ENCODE assay signal across 8 mouse cellular contexts in the genomic region with DNA sequence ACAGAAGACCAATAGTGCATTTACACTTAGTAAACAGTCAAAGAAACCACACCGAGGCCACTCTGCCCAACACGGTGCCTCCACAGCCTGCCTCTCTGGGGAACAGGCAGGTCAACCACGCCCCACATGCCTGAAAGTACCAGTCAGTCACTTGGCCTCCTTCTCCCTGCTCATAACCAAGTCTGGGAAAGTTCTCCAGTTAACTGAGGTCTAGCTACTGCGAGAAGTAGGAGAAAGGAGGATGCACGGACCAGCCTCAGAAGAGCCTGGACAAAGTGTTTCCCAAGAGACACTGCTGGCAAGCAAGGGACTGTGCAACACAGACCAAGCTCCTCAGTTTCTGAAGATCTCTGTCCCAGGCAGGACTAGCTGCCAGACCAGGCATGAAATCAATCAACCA. TPM values are rescaled to one million over a fixed set of nuclear protein-coding genes. Genes with fewer than 3 reads are reported as not detected.
DNase-seq lines count a peak whose midpoint lies in the region; ATAC-seq and TF ChIP-seq lines count a peak whose summit lies in the region.

No protein-coding gene starts in this region.

- peaks cover 54% of the 10 kb centered on the region for H3K4me1 ChIP-seq in forebrain, embryonic 15.5 days
- peaks cover 26% of the 10 kb centered on the region for H3K4me1 ChIP-seq in hindbrain, postnatal 0 days (ENCODE audit: insufficient read depth, low read length)
- peaks cover 71% of the 10 kb centered on the region for H3K4me1 ChIP-seq in liver, embryonic 13.5 days (replicated peaks)

- no peaks in the 10 kb centered on the region for H3K27me3 ChIP-seq in forebrain, embryonic 15.5 days
- H3K27me3 ChIP-seq in hindbrain, postnatal 0 days (ENCODE audit: insufficient read depth, low read length), result no peaks in the 10 kb centered on the region
- H3K27me3 ChIP-seq in liver, embryonic 13.5 days, result no peaks in the 10 kb centered on the region

- intact Hi-C loops in left cerebral cortex, postnatal 36 days (cut with DNase I), result no loop called here

- peak overlapping the region; percentile 99 for H3K9ac ChIP-seq in forebrain, embryonic 15.5 days (replicated peaks)
- H3K9ac ChIP-seq in hindbrain, postnatal 0 days (replicated peaks; ENCODE audit: low read length), result peak overlapping the region; percentile 98; the same call in 1 of the 2 replicates
- peak overlapping the region; percentile 98 for H3K9ac ChIP-seq in liver, embryonic 13.5 days

- peak overlapping the region; percentile 88 for H3K4me2 ChIP-seq in forebrain, embryonic 15.5 days (replicated peaks)
- H3K4me2 ChIP-seq in hindbrain, postnatal 0 days (ENCODE audit: low read depth, low read length), result peak overlapping the region; percentile 97
- peak overlapping the region; percentile 95 for H3K4me2 ChIP-seq in liver, embryonic 13.5 days

- no peak overlapping the region for H3K27ac ChIP-seq in forebrain, embryonic 15.5 days (replicated peaks)
- H3K27ac ChIP-seq in hindbrain, postnatal 0 days, result no peak overlapping the region
- no peak overlapping the region; the same call in 1 of the 2 replicates for H3K27ac ChIP-seq in liver, embryonic 13.5 days

- no peaks in the 10 kb centered on the region for H3K36me3 ChIP-seq in forebrain, embryonic 15.5 days
- no peaks in the 10 kb centered on the region for H3K36me3 ChIP-seq in hindbrain, postnatal 0 days (ENCODE audit: insufficient read depth, low read length)
- H3K36me3 ChIP-seq in liver, embryonic 13.5 days, result peaks cover 7% of the 10 kb centered on the region

- 68% methylated on average over 5 of the region's 5 CpGs for WGBS in forebrain, embryonic 15.5 days
- 47% methylated on average over 5 of the region's 5 CpGs for WGBS in hindbrain, postnatal 0 days
- WGBS in liver, embryonic 13.5 days (ENCODE audit: insufficient replicate concordance), result 47% methylated on average over 5 of the region's 5 CpGs

- DNase-seq in urinary bladder, postnatal 25 days (ENCODE audit: low spot score), result peak; percentile 27
- DNase-seq in urinary bladder, adult 2 months (ENCODE audit: low spot score), result no peak
- peak; percentile 23 for DNase-seq in hindbrain, postnatal 0 days (ENCODE audit: low spot score)
- DNase-seq in liver, embryonic 13.5 days, result no peak
- peak; percentile 56 for DNase-seq in skeletal muscle tissue, adult 2 months (ENCODE audit: low read depth, low spot score)
- no peak for DNase-seq in left cerebral cortex, postnatal 36 days (ENCODE audit: low spot score in 2 of 2)

- ATAC-seq in forebrain, embryonic 15.5 days (replicated peaks), result no peak
- no peak for ATAC-seq in hindbrain, postnatal 0 days
- no peak for ATAC-seq in liver, embryonic 13.5 days (ENCODE audit: low read depth)
- no peak for ATAC-seq in granulocyte monocyte progenitor cell, adult 5-6 weeks (replicated peaks; ENCODE audit: poor library complexity, severe bottlenecking)

- no peaks in the 10 kb centered on the region for H3K9me3 ChIP-seq in forebrain, embryonic 15.5 days
- H3K9me3 ChIP-seq in hindbrain, postnatal 0 days (ENCODE audit: low read length), result no peaks in the 10 kb centered on the region
- no peaks in the 10 kb centered on the region for H3K9me3 ChIP-seq in liver, embryonic 13.5 days (replicated peaks)

- peak overlapping the region; percentile 95 for H3K4me3 ChIP-seq in forebrain, embryonic 15.5 days
- peak overlapping the region; percentile 96; the same call in 1 of the 2 replicates for H3K4me3 ChIP-seq in hindbrain, postnatal 0 days (ENCODE audit: low read length)
- peak overlapping the region; percentile 94 for H3K4me3 ChIP-seq in liver, embryonic 13.5 days (replicated peaks)

- no peak for TF ChIP-seq CTCF in hindbrain, postnatal 0 days (IDR thresholded peaks at IDR 0.05; ENCODE audit: low read depth)

RNA-seq across cellular contexts. Expression of a gene that starts 2.6 kb away (rescaled TPM):
- polyA plus RNA-seq in urinary bladder, adult 2 months (2012; rRNA removed), result 75.2 and 100 TPM in 2 replicates
- 52.8 and 57.7 TPM in 2 replicates for polyA plus RNA-seq in forebrain, embryonic 15.5 days (2015; fragmentation: Nextera tagmentation; extraction: Ambion mirVana)
- 39.9 and 47.8 TPM in 2 replicates for total RNA-seq in hindbrain, postnatal 0 days (2014; rRNA removed)
- polyA plus RNA-seq in hindbrain, postnatal 0 days (2015; fragmentation: Nextera tagmentation; extraction: Ambion mirVana), result 31.4 and 36.2 TPM in 2 replicates
- 17.7 and 21.0 TPM in 2 replicates for polyA plus RNA-seq in liver, embryonic 13.5 days (2015; fragmentation: Nextera tagmentation; extraction: Ambion mirVana)
- total RNA-seq in left cerebral cortex, postnatal 36 days (2021), result 100 to 1,000 TPM; 134 to 160 TPM
- 48.7 and 85.8 TPM in 2 replicates for total RNA-seq in granulocyte monocyte progenitor cell, adult 5-6 weeks (2014; fragmentation: Nextera tagmentation)
- 17.8 and 21.2 TPM in 2 replicates for total RNA-seq in granulocyte monocyte progenitor cell, adult 5-6 weeks (2017)

RNA-seq across cellular contexts. Expression of a gene that starts 43.8 kb away (rescaled TPM):
- 18.8 and 21.0 TPM in 2 replicates for polyA plus RNA-seq in urinary bladder, adult 2 months (2012; rRNA removed)
- polyA plus RNA-seq in forebrain, embryonic 15.5 days (2015; fragmentation: Nextera tagmentation; extraction: Ambion mirVana), result 38.7 and 43.9 TPM in 2 replicates
- 37.1 and 57.3 TPM in 2 replicates for total RNA-seq in hindbrain, postnatal 0 days (2014; rRNA removed)
- 19.0 and 19.8 TPM in 2 replicates for polyA plus RNA-seq in hindbrain, postnatal 0 days (2015; fragmentation: Nextera tagmentation; extraction: Ambion mirVana)
- 3.7 and 4.7 TPM in 2 replicates for polyA plus RNA-seq in liver, embryonic 13.5 days (2015; fragmentation: Nextera tagmentation; extraction: Ambion mirVana)
- total RNA-seq in left cerebral cortex, postnatal 36 days (2021), result 10 to 100 TPM; 31.9 to 37.4 TPM
- total RNA-seq in granulocyte monocyte progenitor cell, adult 5-6 weeks (2014; fragmentation: Nextera tagmentation), result 19.2 and 19.8 TPM in 2 replicates
- total RNA-seq in granulocyte monocyte progenitor cell, adult 5-6 weeks (2017), result 4.7 and 4.9 TPM in 2 replicates

Comparison
In these comparisons a context has a peak if more than half of its experiments do, and no peak if none do; other contexts are left out.
1. DNase-seq: peak in urinary bladder, postnatal 25 days (single experiment), hindbrain, postnatal 0 days (single experiment) and skeletal muscle tissue, adult 2 months (single experiment); none in urinary bladder, adult 2 months (single experiment), liver, embryonic 13.5 days (single experiment) and left cerebral cortex, postnatal 36 days (0 of 2).
2. Peak in every context shown above with its lines, with median percentiles within 50 percentile points of each other: H3K4me2 ChIP-seq, H3K4me3 ChIP-seq and H3K9ac ChIP-seq.